Mouse (Mus musculus) thymus, adult 2 months (tissue): ENCODE data around the gene Aqp8. TPM values are rescaled to one million over a fixed set of nuclear protein-coding genes. Genes with fewer than 3 reads are reported as not detected.

Experiments used
- DNase-seq: peaks from one replicate; pipeline ENCODE4 v3.0.0; 2021
- H3K27ac ChIP-seq: fragments of 200-500 bp; 2 replicates; pipeline ENCODE4 v1.5.1; 2012; ENCODE audit warnings: low read length, control low read depth; ENCODE audit not compliant: control insufficient read depth, insufficient read depth
- H3K27me3 ChIP-seq: fragments of 200-500 bp; 2 replicates; pipeline ENCODE4 v1.6.1; 2012; ENCODE audit warnings: mild to moderate bottlenecking, low read length, moderate library complexity, mixed read lengths; ENCODE audit not compliant: control insufficient read depth, insufficient read depth
- H3K36me3 ChIP-seq: fragments of 200-500 bp; 2 replicates; pipeline ENCODE4 v1.6.1; 2012; ENCODE audit warnings: mild to moderate bottlenecking, low read length, moderate library complexity; ENCODE audit not compliant: control insufficient read depth, insufficient read depth
- H3K4me1 ChIP-seq: fragments of 200-500 bp; replicated peaks from 2 replicates; pipeline ENCODE4 v1.6.1; 2012; ENCODE audit warnings: low read length; ENCODE audit not compliant: control insufficient read depth, insufficient read depth
- H3K4me3 ChIP-seq: fragments of 200-500 bp; 2 replicates; pipeline ENCODE4 v1.5.1; 2012; ENCODE audit warnings: mild to moderate bottlenecking, low read length, control low read depth, moderate library complexity; ENCODE audit not compliant: control insufficient read depth, insufficient read depth
- CTCF ChIP-seq: fragments of 200-500 bp; IDR thresholded peaks from 2 replicates; pipeline ENCODE4 v1.5.1; 2012; ENCODE audit warnings: mild to moderate bottlenecking, control low read depth, low read length, moderate library complexity, borderline replicate concordance; ENCODE audit not compliant: control insufficient read depth, poor library complexity, insufficient read depth; ENCODE audit errors: extremely low read depth
- POLR2A ChIP-seq: fragments of 200-500 bp; IDR thresholded peaks from 2 replicates; pipeline ENCODE4 v1.6.1; 2012; ENCODE audit warnings: mild to moderate bottlenecking, low read length, control low read depth, moderate library complexity; ENCODE audit not compliant: control insufficient read depth, poor library complexity, insufficient read depth; ENCODE audit errors: extremely low read depth
- WGBS: fragments of 180-500 bp; shearing (Covaris S2); methylation state at CpG from one replicate; pipeline ENCODE4 v1.1.7; 2018; 5-methylcytosine and 5-hydroxymethylcytosine counted together
- polyA plus RNA-seq: library from polyadenylated mRNA; depleted of rRNA; stranded (reverse); fragments of >200 nt; gene quantifications from 2 replicates; pipeline ENCODE4 v1.2.3, GENCODE M21; 2012

Gene Aqp8
- polyA plus RNA-seq, 1 experiment = 0.31 TPM

GRCm38 (mm10) chr7:123450515-123450914, 11.6 kb upstream of the Aqp8 start:
- H3K4me1 ChIP-seq = no peaks in the 10 kb centered on the region
- no peak overlapping the region for H3K27ac ChIP-seq
- H3K36me3 ChIP-seq = no peaks in the 10 kb centered on the region
- DNase-seq = no peak
- H3K27me3 ChIP-seq = no peaks in the 10 kb centered on the region
- TF ChIP-seq CTCF = no peak
- no peak for TF ChIP-seq POLR2A
- H3K4me3 ChIP-seq = no peak overlapping the region
- 92% methylated on average over 2 of the region's 2 CpGs for WGBS

- Histone ChIP-seq H3K36me3 (no peaks in the 10 kb centered on the region), H3K27me3 (no peaks in the 10 kb centered on the region)
Measured at GRCm38 (mm10) chr7:123452551-123452950, 9.5 kb upstream of the Aqp8 start.

GRCm38 (mm10) chr7:123453066-123453465, 9.0 kb upstream of the Aqp8 start:
- Histone ChIP-seq H3K27me3 (no peaks in the 10 kb centered on the region), H3K4me1 (no peaks in the 10 kb centered on the region), H3K36me3 (no peaks in the 10 kb centered on the region), H3K27ac (no peak overlapping the region), H3K4me3 (no peak overlapping the region)
- 79% methylated on average over 8 of the region's 8 CpGs for WGBS
- TF ChIP-seq POLR2A = no peak
- no peak for TF ChIP-seq CTCF
- DNase-seq = no peak

More at GRCm38 (mm10) chr7:123452551-123452950, 9.5 kb upstream of the Aqp8 start:
- no peak overlapping the region for H3K27ac ChIP-seq
- 86% methylated on average over 6 of the region's 6 CpGs for WGBS
- no peak for DNase-seq
- no peak overlapping the region for H3K4me3 ChIP-seq
- TF ChIP-seq POLR2A (no peak), CTCF (no peak)
- no peaks in the 10 kb centered on the region for H3K4me1 ChIP-seq

- Histone ChIP-seq H3K4me1 (no peaks in the 10 kb centered on the region), H3K27me3 (no peaks in the 10 kb centered on the region), H3K4me3 (no peak overlapping the region), H3K36me3 (no peaks in the 10 kb centered on the region), H3K27ac (no peak overlapping the region)
- DNase-seq = no peak
- TF ChIP-seq POLR2A (no peak), CTCF (no peak)
- WGBS = 98% methylated on average over 3 of the region's 3 CpGs
Measured at GRCm38 (mm10) chr7:123455088-123455487, 7.0 kb upstream of the Aqp8 start.

- no peak for DNase-seq
- Histone ChIP-seq H3K27me3 (no peaks in the 10 kb centered on the region), H3K4me1 (no peaks in the 10 kb centered on the region), H3K4me3 (no peak overlapping the region), H3K36me3 (no peaks in the 10 kb centered on the region), H3K27ac (no peak overlapping the region)
- 94% methylated on average over 4 of the region's 4 CpGs for WGBS
- no peak for TF ChIP-seq POLR2A
- TF ChIP-seq CTCF = no peak
Measured at GRCm38 (mm10) chr7:123458309-123458708, 3.8 kb upstream of the Aqp8 start.

- no peaks in the 10 kb centered on the region for H3K36me3 ChIP-seq
- 81% methylated on average over 4 of the region's 4 CpGs for WGBS
- no peak for DNase-seq
Measured at GRCm38 (mm10) chr7:123459247-123459646, 2.8 kb upstream of the Aqp8 start.

GRCm38 (mm10) chr7:123461316-123461715, 775 bp upstream of the Aqp8 start:
- no peak for TF ChIP-seq POLR2A
- no peak for TF ChIP-seq CTCF
- Histone ChIP-seq H3K36me3 (no peaks in the 10 kb centered on the region), H3K4me1 (no peaks in the 10 kb centered on the region), H3K27ac (no peak overlapping the region), H3K4me3 (no peak overlapping the region), H3K27me3 (no peaks in the 10 kb centered on the region)
- WGBS = 97% methylated on average over 4 of the region's 4 CpGs
- no peak for DNase-seq

More at GRCm38 (mm10) chr7:123459247-123459646, 2.8 kb upstream of the Aqp8 start:
- H3K4me3 ChIP-seq = no peak overlapping the region
- H3K27me3 ChIP-seq = no peaks in the 10 kb centered on the region
- H3K4me1 ChIP-seq = no peaks in the 10 kb centered on the region
- no peak for TF ChIP-seq POLR2A
- TF ChIP-seq CTCF = no peak
- H3K27ac ChIP-seq = no peak overlapping the region
